Mouse (Mus musculus): ENCODE results near the gene Slc22a21. TPM values are rescaled to one million over a fixed set of nuclear protein-coding genes. Genes with fewer than 3 reads are reported as not detected.
"Not testable (repeated sequence)": the region's sequence is repeated elsewhere in the genome, so short reads cannot be mapped to it uniquely, and the experiment has no call there.

The Slc22a21 gene
- polyA plus RNA-seq, 1 experiment from 2014 or later, result 1.4 TPM

GRCm38 (mm10) chr11:54012961-54013360, 32.8 kb upstream of the Slc22a21 start:
- no peaks in the 10 kb centered on the region for H3K9me3 ChIP-seq (replicated peaks)
- no peak overlapping the region for H3K4me2 ChIP-seq
- ATAC-seq, result no peak
- H3K9ac ChIP-seq, result no peak overlapping the region
- H3K4me3 ChIP-seq, result no peak overlapping the region
- WGBS (ENCODE audit: insufficient replicate concordance), result 91% methylated on average over 5 of the region's 5 CpGs
- H3K27ac ChIP-seq, result no peak overlapping the region
- H3K36me3 ChIP-seq, result peaks cover 91% of the 10 kb centered on the region
- no peaks in the 10 kb centered on the region for H3K27me3 ChIP-seq (replicated peaks)
- H3K4me1 ChIP-seq, result peaks cover 24% of the 10 kb centered on the region

- H3K9ac ChIP-seq, result no peak overlapping the region
- WGBS (ENCODE audit: insufficient replicate concordance), result 80% methylated on average over 2 of the region's 2 CpGs
- no peak overlapping the region for H3K4me2 ChIP-seq
- H3K36me3 ChIP-seq, result peaks cover 91% of the 10 kb centered on the region
- H3K4me3 ChIP-seq, result no peak overlapping the region
- H3K27me3 ChIP-seq (replicated peaks), result no peaks in the 10 kb centered on the region
- H3K9me3 ChIP-seq (replicated peaks), result no peaks in the 10 kb centered on the region
- no peak for ATAC-seq
- no peak overlapping the region for H3K27ac ChIP-seq
- H3K4me1 ChIP-seq, result peaks cover 38% of the 10 kb centered on the region
These were observed 31.1 kb upstream of the Slc22a21 start for GRCm38 (mm10) chr11:54011255-54011654.

GRCm38 (mm10) chr11:54008416-54008920, 28.3 kb upstream of the Slc22a21 start:
- H3K9me3 ChIP-seq (replicated peaks), result no peaks in the 10 kb centered on the region
- no peaks in the 10 kb centered on the region for H3K27me3 ChIP-seq (replicated peaks)
- no peak overlapping the region for H3K4me3 ChIP-seq
- 0 out of 2 replicates have a peak overlapping the region, but pooled peaks have one; percentile 96 for H3K27ac ChIP-seq
- 79% methylated on average over 10 of the region's 10 CpGs for WGBS (ENCODE audit: insufficient replicate concordance)
- H3K4me1 ChIP-seq, result peaks cover 66% of the 10 kb centered on the region
- peaks cover 83% of the 10 kb centered on the region for H3K36me3 ChIP-seq
- H3K4me2 ChIP-seq, result no peak overlapping the region
- ATAC-seq, result no peak
- no peak overlapping the region; the same call in 1 of the 2 replicates for H3K9ac ChIP-seq

GRCm38 (mm10) chr11:54007717-54008116, 27.6 kb upstream of the Slc22a21 start:
- H3K4me1 ChIP-seq, result peaks cover 74% of the 10 kb centered on the region
- H3K27ac ChIP-seq, result peak overlapping the region; percentile 96
- no peak overlapping the region for H3K4me3 ChIP-seq
- no peak for ATAC-seq
- peaks cover 83% of the 10 kb centered on the region for H3K36me3 ChIP-seq
- WGBS (ENCODE audit: insufficient replicate concordance), result 86% methylated on average over 11 of the region's 11 CpGs
- 0 out of 2 replicates have a peak overlapping the region, but pooled peaks have one; percentile 8 for H3K9ac ChIP-seq
- no peaks in the 10 kb centered on the region for H3K27me3 ChIP-seq (replicated peaks)
- peak overlapping the region; percentile 68 for H3K4me2 ChIP-seq
- H3K9me3 ChIP-seq (replicated peaks), result no peaks in the 10 kb centered on the region

GRCm38 (mm10) chr11:54006901-54007300, 26.8 kb upstream of the Slc22a21 start:
- Histone ChIP-seq H3K4me2 (peak overlapping the region; percentile 68), H3K9me3 (replicated peaks) (no peaks in the 10 kb centered on the region), H3K27ac (peak overlapping the region; percentile 96), H3K4me3 (peak overlapping the region; percentile 25; the same call in 1 of the 2 replicates), H3K9ac (peak overlapping the region; percentile 66), H3K36me3 (peaks cover 83% of the 10 kb centered on the region), H3K27me3 (replicated peaks) (no peaks in the 10 kb centered on the region), H3K4me1 (peaks cover 78% of the 10 kb centered on the region)
- WGBS (ENCODE audit: insufficient replicate concordance), result 86% methylated on average over 4 of the region's 4 CpGs
- ATAC-seq, result no peak

- H3K4me2 ChIP-seq, result peak overlapping the region; percentile 68
- not testable (repeated sequence) for H3K9me3 ChIP-seq (replicated peaks); H3K27me3 ChIP-seq (replicated peaks)
- 13% methylated on average over 5 of the region's 5 CpGs for WGBS (ENCODE audit: insufficient replicate concordance)
- peak overlapping the region; percentile 96 for H3K27ac ChIP-seq
- peak overlapping the region; percentile 66 for H3K9ac ChIP-seq
- H3K4me1 ChIP-seq, result peaks cover 78% of the 10 kb centered on the region
- ATAC-seq, result peak; percentile 73
- 0 out of 2 replicates have a peak overlapping the region, but pooled peaks have one; percentile 25 for H3K4me3 ChIP-seq
- H3K36me3 ChIP-seq, result peaks cover 83% of the 10 kb centered on the region
These were observed 26.2 kb upstream of the Slc22a21 start for GRCm38 (mm10) chr11:54006362-54006761.

GRCm38 (mm10) chr11:54004734-54005133, 24.6 kb upstream of the Slc22a21 start:
- peak overlapping the region; percentile 96 for H3K27ac ChIP-seq
- peak overlapping the region; percentile 27 for H3K4me3 ChIP-seq
- H3K4me1 ChIP-seq, result peaks cover 78% of the 10 kb centered on the region
- WGBS (ENCODE audit: insufficient replicate concordance), result 53% methylated on average over 3 of the region's 3 CpGs
- H3K36me3 ChIP-seq, result peaks cover 83% of the 10 kb centered on the region
- H3K9me3 ChIP-seq (replicated peaks), result no peaks in the 10 kb centered on the region
- H3K27me3 ChIP-seq (replicated peaks), result no peaks in the 10 kb centered on the region
- peak overlapping the region; percentile 68 for H3K4me2 ChIP-seq
- H3K9ac ChIP-seq, result peak overlapping the region; percentile 66
- peak; percentile 98 for ATAC-seq

- Histone ChIP-seq H3K27me3 (replicated peaks) (no peaks in the 10 kb centered on the region), H3K9me3 (replicated peaks) (no peaks in the 10 kb centered on the region), H3K36me3 (peaks cover 83% of the 10 kb centered on the region), H3K9ac (peak overlapping the region; percentile 66), H3K4me1 (peaks cover 73% of the 10 kb centered on the region), H3K4me2 (peak overlapping the region; percentile 68), H3K4me3 (peak overlapping the region; percentile 27; the same call in 1 of the 2 replicates), H3K27ac (peak overlapping the region; percentile 96)
- no peak for ATAC-seq
- WGBS (ENCODE audit: insufficient replicate concordance), result 73% methylated on average over 9 of the region's 9 CpGs
These were observed 24.1 kb upstream of the Slc22a21 start for GRCm38 (mm10) chr11:54004221-54004620.

GRCm38 (mm10) chr11:54002761-54003717, 22.9 kb upstream of the Slc22a21 start:
- Histone ChIP-seq H3K4me1 (peaks cover 62% of the 10 kb centered on the region), H3K9ac (0 out of 2 replicates have a peak overlapping the region, but pooled peaks have one; percentile 66), H3K36me3 (peaks cover 83% of the 10 kb centered on the region), H3K27ac (peak overlapping the region; percentile 96)
- not testable (repeated sequence) for H3K9me3 ChIP-seq (replicated peaks); H3K4me2 ChIP-seq; H3K27me3 ChIP-seq (replicated peaks); ATAC-seq; H3K4me3 ChIP-seq
- 49% methylated on average over 12 of the region's 12 CpGs for WGBS (ENCODE audit: insufficient replicate concordance)

- Histone ChIP-seq H3K4me1 (peaks cover 54% of the 10 kb centered on the region), H3K36me3 (peaks cover 83% of the 10 kb centered on the region), H3K9ac (no peak overlapping the region), H3K27me3 (replicated peaks) (no peaks in the 10 kb centered on the region), H3K4me3 (no peak overlapping the region), H3K9me3 (replicated peaks) (no peaks in the 10 kb centered on the region), H3K4me2 (no peak overlapping the region), H3K27ac (no peak overlapping the region)
- no peak for ATAC-seq
- 5% methylated on average over 5 of the region's 5 CpGs for WGBS (ENCODE audit: insufficient replicate concordance)
These were observed 22.1 kb upstream of the Slc22a21 start for GRCm38 (mm10) chr11:54002147-54002760.

GRCm38 (mm10) chr11:53997661-53998060, 17.5 kb upstream of the Slc22a21 start:
- peaks cover 99% of the 10 kb centered on the region for H3K36me3 ChIP-seq
- 79% methylated on average over 2 of the region's 2 CpGs for WGBS (ENCODE audit: insufficient replicate concordance)
- H3K4me3 ChIP-seq, result no peak overlapping the region
- no peak overlapping the region for H3K9ac ChIP-seq
- H3K9me3 ChIP-seq (replicated peaks), result no peaks in the 10 kb centered on the region
- ATAC-seq, result no peak
- no peak overlapping the region for H3K4me2 ChIP-seq
- H3K27me3 ChIP-seq (replicated peaks), result no peaks in the 10 kb centered on the region
- H3K4me1 ChIP-seq, result peaks cover 8% of the 10 kb centered on the region
- H3K27ac ChIP-seq, result no peak overlapping the region

GRCm38 (mm10) chr11:53992264-53992663, 12.1 kb upstream of the Slc22a21 start:
- 81% methylated on average over 4 of the region's 4 CpGs for WGBS (ENCODE audit: insufficient replicate concordance)
- Histone ChIP-seq H3K9ac (no peak overlapping the region), H3K27me3 (replicated peaks) (no peaks in the 10 kb centered on the region), H3K9me3 (replicated peaks) (no peaks in the 10 kb centered on the region), H3K4me1 (no peaks in the 10 kb centered on the region), H3K27ac (no peak overlapping the region), H3K4me2 (no peak overlapping the region), H3K36me3 (peaks cover 100% of the 10 kb centered on the region), H3K4me3 (no peak overlapping the region)
- no peak for ATAC-seq
